Mouse (Mus musculus) lung, embryonic 14.5 days (tissue): ENCODE results near the gene Nup210l. TPM values are rescaled to one million over a fixed set of nuclear protein-coding genes. Genes with fewer than 3 reads are reported as not detected.

Experiments
- ATAC-seq: fragments of 200-750 bp; cut with Nextera tagmentation; 2 replicates; pipeline ENCODE4 v1.8.0; 2017; ENCODE audit warnings: mild to moderate bottlenecking, moderate TSS enrichment, moderate library complexity; ENCODE audit not compliant: insufficient read depth
- DNase-seq: peaks from one replicate; pipeline ENCODE4 v3.0.0-alpha.2; 2015
- H3K27ac ChIP-seq: fragments of 300-500 bp; sonication (generic); 2 replicates; pipeline ENCODE4 v1.5.1; 2014; ENCODE audit warnings: low read depth, mild to moderate bottlenecking, moderate library complexity
- H3K27me3 ChIP-seq: fragments of 300-500 bp; sonication (generic); 2 replicates; pipeline ENCODE4 v1.6.1; 2014; ENCODE audit warnings: low read length, control low read depth; ENCODE audit not compliant: insufficient read depth
- H3K36me3 ChIP-seq: fragments of 300-500 bp; sonication (generic); 2 replicates; pipeline ENCODE4 v1.6.1; 2014; ENCODE audit warnings: control low read depth; ENCODE audit not compliant: insufficient read depth
- H3K4me1 ChIP-seq: fragments of 300-500 bp; sonication (generic); 2 replicates; pipeline ENCODE4 v1.6.1; 2014; ENCODE audit warnings: antibody characterized with exemption, control low read depth; ENCODE audit not compliant: insufficient read depth
- H3K4me2 ChIP-seq: fragments of 300-500 bp; sonication (generic); 2 replicates; pipeline ENCODE4 v1.6.1; 2014; ENCODE audit warnings: mild to moderate bottlenecking
- H3K4me3 ChIP-seq: fragments of 300-500 bp; sonication (generic); 2 replicates; pipeline ENCODE4 v1.5.1; 2014; ENCODE audit warnings: low read depth, low read length
- H3K9ac ChIP-seq: fragments of 300-500 bp; sonication (generic); 2 replicates; pipeline ENCODE4 v1.6.1; 2014
- H3K9me3 ChIP-seq: fragments of 300-500 bp; sonication (generic); 2 replicates; pipeline ENCODE4 v1.6.1; 2016; ENCODE audit warnings: low read depth, low read length, control low read depth
- CTCF ChIP-seq: IDR thresholded peaks from 2 replicates; pipeline ENCODE4 v1.5.1; 2016; ENCODE audit warnings: antibody characterized with exemption, low read depth
- WGBS: fragments of 180-500 bp; shearing (Covaris S2); extraction: QIAGEN DNeasy Blood & Tissue Kit; methylation state at CpG from one replicate; pipeline ENCODE4 v1.1.7; 2014; 5-methylcytosine and 5-hydroxymethylcytosine counted together
- polyA plus RNA-seq: library from polyadenylated mRNA; unstranded; fragments of >200 nt; fragmentation: Nextera tagmentation; extraction: Ambion mirVana; gene quantifications from 2 replicates; pipeline ENCODE4 v1.2.1, GENCODE M21; 2014

Nup210l gene
- polyA plus RNA-seq, 1 experiment from 2014 or later: 0.58 TPM

- H3K4me2 ChIP-seq: 0 out of 2 replicates have a peak overlapping the region, but pooled peaks have one; percentile 35
- TF ChIP-seq CTCF: peak; percentile 81
- DNase-seq: peak; percentile 94
- H3K36me3 ChIP-seq: 0 out of 2 replicates have a peak, but pooled peaks cover 2% of the 10 kb centered on the region
- 8% methylated on average over 5 of the region's 5 CpGs for WGBS
- H3K27ac ChIP-seq: no peak overlapping the region
- no peak for ATAC-seq
- no peaks in the 10 kb centered on the region for H3K9me3 ChIP-seq
- no peak overlapping the region for H3K4me3 ChIP-seq
- peaks cover 10% of the 10 kb centered on the region for H3K4me1 ChIP-seq
- H3K9ac ChIP-seq: no peak overlapping the region
- no peaks in the 10 kb centered on the region for H3K27me3 ChIP-seq
Measured at GRCm38 (mm10) chr3:90076921-90077716, 26.8 kb upstream of the Nup210l start.

GRCm38 (mm10) chr3:90078224-90078623 lies 25.7 kb upstream of the Nup210l start:
- Histone ChIP-seq H3K4me1 (peaks cover 16% of the 10 kb centered on the region), H3K36me3 (0 out of 2 replicates have a peak, but pooled peaks cover 6% of the 10 kb centered on the region), H3K4me3 (no peak overlapping the region), H3K27ac (no peak overlapping the region), H3K9ac (no peak overlapping the region), H3K27me3 (no peaks in the 10 kb centered on the region), H3K9me3 (no peaks in the 10 kb centered on the region), H3K4me2 (no peak overlapping the region)
- DNase-seq: no peak
- WGBS: 43% methylated on average over 5 of the region's 5 CpGs
- no peak for ATAC-seq
- TF ChIP-seq CTCF: no peak

GRCm38 (mm10) chr3:90079133-90079762 lies 24.7 kb upstream of the Nup210l start:
- under 1% methylated on average over 33 of the region's 33 CpGs for WGBS
- peak; percentile 98 for DNase-seq
- peak overlapping the region; percentile 90 for H3K9ac ChIP-seq
- no peaks in the 10 kb centered on the region for H3K9me3 ChIP-seq
- peak overlapping the region; percentile 96 for H3K4me3 ChIP-seq
- H3K27me3 ChIP-seq: no peaks in the 10 kb centered on the region
- peaks cover 25% of the 10 kb centered on the region for H3K4me1 ChIP-seq
- TF ChIP-seq CTCF: peak; percentile 24; the same call in 1 of the 2 replicates
- H3K36me3 ChIP-seq: 0 out of 2 replicates have a peak, but pooled peaks cover 8% of the 10 kb centered on the region
- peak; percentile 97 for ATAC-seq
- H3K27ac ChIP-seq: peak overlapping the region; percentile 99
- peak overlapping the region; percentile 77 for H3K4me2 ChIP-seq

DNA sequence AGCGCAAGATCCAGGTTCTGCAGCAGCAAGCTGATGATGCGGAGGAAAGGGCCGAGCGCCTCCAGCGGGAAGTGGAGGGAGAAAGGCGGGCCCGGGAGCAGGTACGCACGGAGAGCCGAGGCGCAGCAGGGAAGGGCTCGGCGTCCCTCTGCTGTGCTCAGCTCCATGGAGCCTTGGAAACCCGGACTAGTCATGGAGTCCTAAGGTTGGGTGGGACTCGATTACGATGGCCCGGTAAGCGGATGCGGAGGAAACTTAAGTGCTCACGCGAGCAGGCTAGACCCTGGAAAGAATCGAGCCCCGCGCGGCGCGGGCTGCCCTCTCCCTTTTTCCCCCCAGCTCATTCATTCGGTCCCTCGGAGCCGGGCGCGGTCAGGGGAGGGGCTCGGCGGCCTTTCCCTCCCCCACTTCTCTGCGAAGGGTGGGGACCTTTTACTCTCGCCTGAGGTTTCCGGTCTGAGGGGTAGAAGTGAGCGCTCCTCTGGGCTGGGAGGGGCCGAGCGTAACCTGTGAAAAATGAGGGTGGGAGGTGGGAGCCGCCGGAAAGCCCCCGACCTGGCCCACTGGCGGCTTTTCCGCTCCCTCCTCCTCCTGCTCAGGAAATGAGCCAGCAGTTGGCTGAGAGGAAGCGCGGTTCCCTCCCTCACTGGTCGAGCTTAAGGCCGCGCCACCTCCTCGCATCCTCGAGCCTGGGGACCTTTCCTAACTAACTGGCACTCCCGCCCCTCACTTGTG lies 24.0 kb upstream of the Nup210l start:
- peak overlapping the region; percentile 77 for H3K4me2 ChIP-seq
- H3K9me3 ChIP-seq: no peaks in the 10 kb centered on the region
- ATAC-seq (peak; percentile 57), DNase-seq (peak; percentile 90)
- H3K4me1 ChIP-seq: peaks cover 25% of the 10 kb centered on the region
- WGBS: under 1% methylated on average over 53 of the region's 53 CpGs
- peak; percentile 1; the same call in 1 of the 2 replicates for TF ChIP-seq CTCF
- 0 out of 2 replicates have a peak, but pooled peaks cover 8% of the 10 kb centered on the region for H3K36me3 ChIP-seq
- H3K9ac ChIP-seq: peak overlapping the region; percentile 90
- H3K4me3 ChIP-seq: peak overlapping the region; percentile 96
- no peaks in the 10 kb centered on the region for H3K27me3 ChIP-seq
- H3K27ac ChIP-seq: peak overlapping the region; percentile 99

DNA sequence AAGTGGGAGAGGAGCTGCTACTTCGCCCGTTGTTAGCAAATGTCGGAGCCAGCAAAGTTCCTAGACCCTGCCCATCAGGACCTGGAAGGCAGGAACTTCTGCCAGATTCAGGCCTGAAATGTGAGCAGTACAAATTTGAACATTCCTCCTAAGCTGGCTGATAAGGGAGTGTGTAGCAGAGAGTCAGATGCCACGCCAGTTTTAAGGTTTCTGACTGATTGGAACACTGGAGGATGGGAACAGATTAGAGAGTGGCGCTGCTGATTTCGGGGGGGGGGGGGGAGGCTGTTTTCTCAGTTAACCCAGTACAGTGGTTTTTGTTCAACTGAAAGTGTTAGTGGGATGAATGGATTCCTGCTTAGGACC lies 23.5 kb upstream of the Nup210l start:
- WGBS: under 1% methylated on average over 6 of the region's 6 CpGs
- Histone ChIP-seq H3K27ac (peak overlapping the region; percentile 99), H3K36me3 (peaks cover 8% of the 10 kb centered on the region; the same call in 1 of the 2 replicates), H3K4me1 (peaks cover 27% of the 10 kb centered on the region), H3K27me3 (no peaks in the 10 kb centered on the region), H3K9ac (peak overlapping the region; percentile 90), H3K9me3 (no peaks in the 10 kb centered on the region), H3K4me3 (peak overlapping the region; percentile 96), H3K4me2 (peak overlapping the region; percentile 77)
- DNase-seq (no peak), ATAC-seq (peak; percentile 2)
- TF ChIP-seq CTCF: no peak

DNA sequence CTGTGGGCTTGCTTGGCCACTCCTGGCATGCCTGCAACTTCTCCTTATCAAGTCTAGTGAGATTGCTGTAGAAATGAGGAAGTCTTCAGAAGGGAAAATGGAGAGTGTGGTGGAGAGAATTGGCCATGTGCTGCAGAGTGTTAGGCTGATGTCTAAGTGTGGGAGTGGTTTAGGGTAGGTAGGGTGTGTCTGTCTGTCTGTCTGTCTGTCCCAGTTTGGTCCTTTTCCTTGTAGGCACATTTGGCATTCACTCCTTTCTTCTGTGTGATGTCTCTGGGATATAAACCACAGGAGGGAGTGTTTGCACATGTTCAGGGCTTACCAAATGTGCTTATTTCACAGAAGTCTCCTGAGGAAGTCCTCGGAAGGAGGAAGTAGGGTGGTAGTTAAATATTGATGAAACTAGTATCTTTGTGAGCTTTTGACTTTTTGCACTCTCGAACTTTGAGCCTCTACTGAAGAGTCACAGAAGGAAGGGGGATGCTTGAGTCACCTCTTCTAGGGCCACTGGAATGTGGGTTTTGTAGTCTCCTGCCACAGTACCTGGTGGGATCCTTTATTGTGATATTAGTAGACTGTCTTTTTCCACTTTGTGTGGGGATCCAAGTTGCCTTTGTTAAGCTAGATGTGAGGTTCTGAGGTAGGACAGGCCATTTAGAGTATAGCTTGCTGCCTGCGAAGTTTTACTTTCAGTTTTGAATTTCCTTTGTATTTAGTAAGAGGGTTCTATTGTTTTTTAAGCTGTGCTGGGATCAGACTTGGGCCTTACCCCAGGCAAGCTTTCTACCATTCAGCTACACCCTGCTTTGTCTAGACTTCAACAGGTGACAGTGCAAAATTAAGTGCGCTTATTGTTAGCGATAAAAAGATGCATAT lies 22.3 kb upstream of the Nup210l start:
- no peak for TF ChIP-seq CTCF
- peaks cover 27% of the 10 kb centered on the region for H3K4me1 ChIP-seq
- H3K36me3 ChIP-seq: peaks cover 17% of the 10 kb centered on the region
- H3K9ac ChIP-seq: peak overlapping the region; percentile 45
- peak overlapping the region; percentile 77 for H3K4me2 ChIP-seq
- DNase-seq (peak; percentile 36), ATAC-seq (no peak)
- peak overlapping the region; percentile 96 for H3K4me3 ChIP-seq
- no peaks in the 10 kb centered on the region for H3K27me3 ChIP-seq
- WGBS: 61% methylated on average over 5 of the region's 5 CpGs
- H3K9me3 ChIP-seq: no peaks in the 10 kb centered on the region
- peak overlapping the region; percentile 78 for H3K27ac ChIP-seq
